Mouse (Mus musculus): ENCODE data around the gene Olfr1513. TPM values are rescaled to one million over a fixed set of nuclear protein-coding genes. Genes with fewer than 3 reads are reported as not detected.
A peak's percentile ranks its signal among the peaks of the same experiment; 100 is the strongest.
"Not testable (repeated sequence)": the region's sequence is repeated elsewhere in the genome, so short reads cannot be mapped to it uniquely, and the experiment has no call there.

Gene Olfr1513
- not detected for total RNA-seq (2022)

DNA sequence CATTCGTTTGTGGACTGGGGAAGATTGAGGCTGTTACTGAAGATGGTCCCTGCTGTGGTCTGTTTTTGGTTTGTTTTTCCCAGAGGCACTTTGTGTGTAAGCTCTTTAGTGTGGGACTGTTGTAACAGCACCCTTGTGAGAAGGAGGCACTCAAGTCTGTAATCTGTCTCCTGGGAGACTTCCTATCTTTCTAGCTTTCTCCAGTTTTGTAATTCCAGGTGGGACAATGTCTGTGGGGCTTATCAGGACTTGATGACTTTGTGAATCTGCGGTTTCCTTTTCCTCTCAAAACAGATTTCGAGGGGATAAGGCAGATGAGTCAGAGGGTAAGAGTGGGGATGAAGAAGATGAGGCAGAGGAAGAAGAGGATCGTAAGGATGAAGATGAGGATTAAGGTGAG lies at the start of gene Olfr1513:
Gene Olfr1513, minus strand, starts transcription at position 101 of the 400 bp plus-strand sequence.
- DNase-seq: no peak

DNA sequence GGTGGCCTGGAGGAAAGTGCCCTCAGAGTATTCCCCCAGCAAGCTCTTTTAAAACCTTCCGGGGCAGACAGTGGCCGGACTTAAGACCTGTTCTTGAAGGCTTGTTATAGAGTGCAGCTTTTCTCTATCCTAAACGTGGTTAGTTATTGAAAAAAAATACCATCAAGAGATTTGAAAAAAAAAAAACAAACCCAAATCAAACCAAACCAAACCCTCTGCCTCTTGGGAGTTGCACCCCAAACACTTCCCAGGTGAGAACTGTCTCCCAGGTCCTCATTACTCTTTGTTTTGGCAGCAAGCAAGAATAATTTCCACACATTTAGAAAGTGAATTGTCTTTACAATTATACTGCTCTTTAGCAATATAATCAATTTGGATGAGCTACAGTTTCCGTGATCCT lies 41.1 kb upstream of the Olfr1513 start, which contains the start of gene Olfr1511:
Gene Olfr1511, minus strand, starts transcription at position 101 of the 400 bp plus-strand sequence.
- no peak for DNase-seq

DNA sequence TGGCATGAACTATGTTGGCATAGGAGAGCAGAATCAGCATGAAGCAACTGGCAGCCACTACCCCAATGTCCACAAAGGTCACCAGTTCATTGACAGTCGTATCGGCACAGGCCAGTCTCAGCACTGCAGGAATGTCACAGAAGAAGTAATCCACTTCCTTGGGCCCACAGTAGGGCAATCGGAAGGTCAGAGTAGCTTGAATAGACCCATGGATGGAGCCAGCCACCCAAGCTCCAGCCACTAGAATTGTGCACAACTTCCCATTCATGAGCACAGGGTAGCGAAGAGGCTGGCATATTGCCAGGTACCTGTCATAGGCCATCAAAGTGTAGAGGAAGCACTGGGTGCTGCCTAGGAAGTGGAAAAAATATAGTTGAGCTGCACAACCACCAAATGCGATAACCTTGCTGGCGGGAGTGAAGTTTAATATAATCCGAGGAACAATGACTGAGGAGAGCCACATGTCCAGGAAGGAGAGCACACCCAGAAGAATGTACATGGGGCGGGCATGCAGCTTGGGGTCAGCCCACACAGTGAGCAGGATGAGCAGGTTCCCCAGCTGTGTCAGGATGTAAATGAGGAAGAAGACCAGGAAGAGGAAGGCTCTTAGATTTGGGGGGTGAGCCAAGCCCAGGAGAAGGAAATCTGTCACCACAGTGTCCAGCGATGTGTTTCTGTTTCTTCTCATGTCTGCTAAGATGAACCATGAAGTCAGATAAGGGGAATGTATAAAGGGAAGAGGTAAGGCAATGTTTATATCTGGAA lies 34.1 kb upstream of the Olfr1513 start:
- not testable (repeated sequence) for DNase-seq

DNA sequence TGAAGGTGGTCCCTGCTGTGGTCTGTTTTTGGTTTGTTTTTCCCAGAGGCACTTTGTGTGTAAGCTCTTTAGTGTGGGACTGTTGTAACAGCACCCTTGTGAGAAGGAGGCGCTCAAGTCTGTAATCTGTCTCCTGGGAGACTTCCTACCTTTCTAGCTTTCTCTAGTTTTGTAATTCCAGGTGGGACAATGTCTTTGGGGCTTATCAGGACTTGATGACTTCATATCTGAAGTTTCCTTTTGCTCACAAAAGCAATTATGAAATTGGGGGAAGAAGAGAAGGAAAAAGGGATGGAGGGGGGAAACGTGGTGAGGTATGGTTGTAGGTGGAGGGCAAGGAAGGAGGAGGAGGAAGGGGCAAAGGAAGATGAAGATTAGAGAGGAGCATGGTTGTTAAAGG lies 22.9 kb upstream of the Olfr1513 start, which contains the start of gene Olfr1512:
Gene Olfr1512, minus strand, starts transcription at position 101 of the 400 bp plus-strand sequence.
- DNase-seq: no peak

DNA sequence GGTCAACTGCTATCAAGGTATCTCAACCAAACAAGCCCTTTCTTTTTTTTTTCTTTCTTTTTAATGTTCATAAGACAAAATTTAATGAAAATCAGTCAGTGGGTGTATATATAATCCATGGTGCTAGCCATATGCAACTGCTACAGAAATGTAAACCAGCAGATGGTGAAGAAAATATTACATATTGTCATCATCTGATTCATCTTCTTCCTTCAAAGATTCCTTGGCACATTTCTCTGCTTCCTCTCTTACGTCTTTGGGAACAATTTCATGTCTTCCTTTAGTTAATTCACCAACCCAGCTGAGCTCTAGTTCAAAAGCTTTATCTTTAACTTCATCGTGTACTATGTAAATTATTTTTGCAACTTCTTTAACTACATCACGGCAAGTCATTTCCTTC lies 12.5 kb upstream of the Olfr1513 start:
- no peak for DNase-seq

DNA sequence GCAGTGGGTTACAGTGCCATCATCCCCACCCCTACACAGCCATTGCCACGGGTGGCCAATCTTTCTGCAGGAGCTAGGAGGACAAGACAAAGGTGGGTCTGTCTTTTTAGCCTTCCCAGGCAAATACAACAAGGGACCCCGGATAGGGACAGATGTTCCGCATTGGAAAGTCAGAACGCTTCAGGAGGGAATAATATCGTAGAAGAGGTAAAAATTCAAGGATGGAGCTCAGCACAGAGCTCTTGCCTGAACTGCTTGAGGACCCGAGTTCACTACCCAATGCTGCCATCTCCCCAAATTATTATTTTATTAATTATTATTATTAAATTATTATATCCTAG lies 16.7 kb downstream of the Olfr1513 start:
- no peak for DNase-seq

DNA sequence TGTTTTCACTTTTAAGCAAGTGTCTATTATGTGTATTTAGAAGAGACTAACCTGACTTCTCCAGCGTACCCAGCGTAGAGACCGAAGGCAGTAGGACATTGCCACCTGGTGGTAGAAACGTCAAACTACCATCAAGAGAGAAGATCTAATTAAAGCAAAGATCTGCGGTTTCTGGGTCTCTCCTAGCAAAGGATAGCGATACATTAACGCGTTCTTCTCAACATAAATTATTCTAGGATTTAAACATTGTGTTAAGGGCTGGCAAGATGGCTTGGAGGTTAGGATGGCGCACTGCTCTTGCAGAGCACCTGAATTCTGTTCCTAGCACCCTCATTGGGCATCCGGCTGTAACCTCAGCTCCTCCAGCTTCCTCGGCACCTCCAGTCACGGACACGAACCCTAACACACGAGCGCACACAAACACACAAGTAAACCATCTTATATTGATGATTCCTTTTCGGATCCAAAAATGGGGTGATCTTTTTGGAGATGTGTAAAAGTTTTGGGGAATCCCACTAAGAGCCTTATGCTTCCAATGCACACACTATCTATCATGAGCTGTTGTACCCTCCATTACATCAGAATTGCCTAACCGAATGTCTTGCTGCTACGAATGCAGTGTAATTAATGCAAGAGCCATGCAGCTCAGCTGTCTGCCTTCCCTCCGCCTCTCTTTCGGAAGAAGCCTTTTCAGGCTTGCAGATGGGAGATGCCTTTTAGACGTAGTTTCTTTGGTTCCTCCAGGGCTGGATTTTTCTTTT lies 17.3 kb downstream of the Olfr1513 start:
- DNase-seq: no peak

DNA sequence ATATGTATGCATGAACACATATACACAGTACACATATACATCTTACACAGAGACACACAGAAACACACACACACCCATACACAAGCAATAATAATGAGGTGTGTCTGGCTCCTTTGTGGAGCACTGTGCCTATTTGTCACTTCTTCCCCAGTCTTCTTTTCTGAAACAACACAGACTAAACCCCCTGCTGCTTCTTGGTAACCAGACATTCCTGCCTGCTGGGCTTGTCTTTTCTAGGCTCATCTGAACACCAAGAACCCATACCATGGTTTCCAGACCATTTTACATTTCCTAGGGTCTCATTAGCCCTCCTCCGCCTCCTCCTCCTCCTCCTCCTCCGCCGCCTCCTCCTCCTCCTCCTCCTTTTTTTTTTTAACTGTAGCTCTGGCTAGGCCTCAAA lies 24.0 kb downstream of the Olfr1513 start:
- DNase-seq: no peak

DNA sequence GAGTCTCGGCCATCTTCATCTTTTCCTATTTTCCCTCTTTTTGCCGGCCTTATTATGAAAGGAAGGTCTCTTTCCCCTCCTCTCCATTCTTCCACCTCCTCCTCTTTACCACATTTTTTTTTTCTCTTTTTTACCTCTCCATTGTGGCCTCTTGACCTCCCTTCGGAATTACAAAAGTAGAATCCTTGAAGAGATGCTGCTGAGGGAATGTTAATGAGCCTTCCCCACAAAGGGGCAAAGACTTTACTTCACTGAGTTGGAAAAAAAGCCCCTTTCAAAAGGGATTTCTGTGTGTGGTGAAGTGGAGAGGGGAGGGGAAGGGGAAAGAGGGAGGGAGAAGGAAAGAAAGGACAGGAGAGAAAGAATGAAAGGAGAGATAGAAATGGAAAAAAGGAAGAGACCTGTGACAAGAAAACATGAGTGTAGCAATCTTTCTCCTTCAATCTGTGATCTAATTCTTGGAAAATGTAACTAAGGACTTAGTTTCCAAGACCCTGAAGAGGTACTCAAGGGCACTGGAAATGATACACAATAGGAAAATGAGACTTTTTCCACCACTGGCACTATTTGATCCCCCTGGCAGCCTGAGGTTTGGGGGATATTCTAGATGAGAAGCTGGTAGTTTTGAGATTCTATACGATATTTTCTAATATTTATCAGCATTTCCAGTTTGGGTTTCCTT lies 25.0 kb downstream of the Olfr1513 start:
- DNase-seq: no peak

DNA sequence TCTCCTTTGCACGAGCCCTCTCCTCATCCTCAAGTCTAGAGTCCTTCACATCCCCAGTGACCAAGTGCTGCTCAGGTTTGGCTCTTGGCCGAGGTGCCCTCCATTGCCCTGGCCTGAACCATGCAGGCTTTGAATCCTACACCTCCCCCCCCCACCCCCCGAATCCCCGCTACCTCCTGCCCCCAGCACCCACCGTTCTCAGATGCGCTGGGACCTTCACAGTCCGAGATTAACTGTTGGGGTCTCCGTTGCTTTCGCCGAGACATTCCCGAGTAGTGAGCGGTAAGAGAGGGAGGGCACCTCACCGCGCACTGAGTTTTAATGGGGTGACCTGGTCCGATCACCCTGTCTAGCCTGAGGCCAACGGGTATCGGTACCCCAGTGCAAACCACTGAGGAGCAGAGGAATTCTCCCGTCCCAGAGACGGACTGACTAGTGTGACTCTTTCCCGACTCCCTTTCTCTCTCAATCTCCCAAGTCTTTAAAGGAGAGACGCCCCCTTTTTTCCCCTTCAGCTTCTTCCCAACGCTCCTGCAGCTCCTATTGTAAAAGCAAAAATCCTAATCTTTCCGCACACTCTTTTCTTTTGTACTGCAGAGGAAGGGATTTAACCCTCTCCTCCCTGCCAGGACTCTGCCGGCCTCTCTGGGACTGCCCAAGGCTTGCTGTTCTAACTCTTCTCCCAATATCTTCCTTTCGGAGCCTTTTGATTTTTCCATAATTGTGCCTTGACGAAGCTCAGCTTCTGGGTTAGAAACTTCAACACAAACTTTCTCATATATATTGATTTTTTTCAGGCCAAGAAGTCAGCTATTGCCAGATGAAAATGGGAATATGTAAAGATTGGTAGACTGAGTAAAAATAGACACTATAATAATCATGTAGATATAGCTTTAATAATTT lies 28.0 kb downstream of the Olfr1513 start, which contains the start of gene Sall2:
Gene Sall2, minus strand, starts transcription at position 853 of the 903 bp plus-strand sequence.
- no peak for DNase-seq

DNA sequence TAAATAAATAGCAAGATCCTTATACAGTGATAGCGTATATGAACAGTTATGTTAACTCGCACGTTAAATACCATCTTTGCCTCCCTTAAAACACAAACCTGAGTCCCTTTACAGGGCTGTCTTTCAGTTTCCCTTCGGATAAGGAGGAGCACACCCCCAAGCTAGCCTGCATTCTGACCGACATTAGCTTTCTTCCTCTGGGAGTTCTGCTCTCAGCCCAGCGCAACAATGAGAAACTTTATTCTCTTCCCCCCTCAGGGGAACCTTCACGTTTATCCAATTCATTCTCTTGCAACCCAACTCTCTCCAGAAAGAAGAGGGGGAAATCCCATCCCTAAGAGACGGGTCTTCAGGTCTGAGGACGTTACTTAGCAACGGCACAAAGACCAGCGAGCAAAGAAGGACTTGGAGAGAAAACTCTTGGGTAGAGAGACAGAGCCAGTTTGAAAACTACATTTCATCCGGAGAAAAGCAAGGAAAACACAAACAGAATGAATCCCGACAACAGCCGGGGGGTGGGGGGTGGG lies 28.8 kb downstream of the Olfr1513 start:
- no peak for DNase-seq

DNA sequence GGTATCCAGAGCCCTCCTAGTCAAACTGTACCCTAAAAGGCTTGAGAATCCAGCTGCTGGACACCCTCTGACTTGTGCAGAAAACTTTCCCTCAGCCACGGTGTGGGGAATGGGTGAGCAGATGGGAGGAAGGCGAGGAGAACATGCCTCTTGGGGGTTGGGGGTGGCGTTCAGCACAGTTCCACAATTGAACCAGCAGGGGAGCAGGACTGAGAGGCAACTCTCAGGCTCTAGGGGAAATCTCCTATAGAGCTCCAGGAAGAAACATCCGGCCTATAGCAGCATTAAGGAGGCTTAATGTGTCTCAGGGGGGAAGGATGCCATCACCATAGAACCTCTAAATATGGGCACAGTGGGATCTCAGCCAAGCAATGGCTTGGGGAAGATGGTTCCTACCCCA lies 30.3 kb downstream of the Olfr1513 start:
- DNase-seq: no peak

DNA sequence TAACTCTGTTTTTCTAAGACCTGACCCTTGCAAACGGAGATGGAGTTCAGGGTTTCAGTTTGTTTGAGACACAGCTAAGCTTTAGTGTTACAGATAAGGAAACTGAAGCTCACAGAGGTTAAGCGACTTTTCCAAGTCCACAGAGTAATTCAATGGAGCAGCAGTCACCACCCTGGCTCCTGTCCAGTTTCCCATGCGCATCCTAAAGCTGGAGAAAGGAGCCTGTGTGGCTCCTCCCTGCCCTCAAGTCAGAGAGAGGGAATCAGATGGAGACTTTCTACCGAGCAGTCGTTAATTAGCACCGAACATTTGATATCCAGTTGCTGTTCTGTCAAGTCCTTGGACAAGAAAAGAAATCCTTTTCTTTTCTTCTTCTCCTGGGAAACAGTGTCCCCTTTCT lies 36.8 kb downstream of the Olfr1513 start:
- no peak for DNase-seq

DNA sequence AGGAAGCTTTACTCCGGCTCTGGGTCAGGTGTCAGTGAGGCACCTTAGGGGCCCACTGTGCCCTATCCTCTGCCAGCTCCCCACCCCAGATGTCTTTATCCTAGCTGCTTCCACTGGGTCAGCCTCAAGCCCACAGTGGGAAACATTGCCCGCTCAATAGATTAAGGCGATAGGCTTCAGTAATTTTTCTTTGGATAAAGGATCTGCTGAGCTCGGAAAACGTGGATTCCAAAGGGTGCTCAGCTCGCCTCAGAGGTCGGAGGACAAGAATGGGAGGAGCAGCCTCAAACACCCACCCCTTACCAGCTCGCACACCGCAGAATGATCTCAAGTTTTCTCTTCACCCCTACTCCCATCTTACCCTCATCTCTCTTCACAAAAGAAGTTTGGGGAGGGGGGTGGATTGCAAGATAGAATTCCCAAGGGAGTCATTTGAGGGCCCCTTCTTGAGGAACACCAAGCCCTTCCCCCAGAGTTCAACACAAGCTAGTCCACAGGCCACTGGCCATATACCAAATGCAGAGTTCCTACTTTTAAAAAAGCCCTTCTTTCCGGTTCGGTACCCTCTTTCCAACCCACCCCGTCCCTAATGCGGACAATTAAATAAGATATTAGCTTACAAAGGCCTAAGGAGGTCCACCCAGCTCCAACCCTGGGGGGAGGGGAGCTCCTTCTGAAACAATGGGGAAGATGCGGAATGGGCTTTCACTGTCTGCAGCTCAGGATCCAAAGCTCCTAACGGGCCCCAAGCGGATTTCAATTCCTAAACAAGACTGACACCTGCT lies 39.6 kb downstream of the Olfr1513 start:
- DNase-seq: no peak

DNA sequence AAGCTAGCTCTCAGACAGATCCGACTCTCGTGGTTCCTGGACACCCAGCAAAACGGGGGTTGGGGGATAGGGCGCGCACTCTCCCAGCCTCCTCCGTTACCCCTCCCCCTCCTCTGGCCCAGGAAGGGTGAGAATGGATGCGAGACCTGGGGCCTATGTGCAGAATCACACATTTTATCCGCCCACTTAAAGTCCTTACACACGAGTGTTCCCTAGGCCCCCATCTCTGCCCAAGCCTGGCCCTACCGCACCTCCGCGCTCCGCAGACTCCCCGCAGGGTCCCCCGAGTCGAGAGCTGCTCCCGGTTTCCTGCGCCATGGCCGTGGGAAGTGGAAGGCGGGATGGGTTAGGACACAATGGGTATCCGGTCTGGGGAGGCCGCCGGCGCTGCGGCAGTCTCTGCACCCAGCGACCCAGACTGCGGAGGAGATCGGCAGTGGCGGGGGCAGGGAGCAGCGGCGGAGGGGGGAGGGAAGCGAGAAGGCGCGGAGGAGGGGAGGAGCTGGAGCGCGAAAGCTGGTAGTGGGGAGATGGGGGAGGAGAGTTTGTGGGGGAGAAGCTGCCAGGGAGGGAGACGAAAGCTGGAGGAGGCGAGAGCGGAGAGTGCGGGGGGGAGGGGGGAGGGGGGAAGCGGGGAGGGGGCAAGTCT lies 40.3 kb downstream of the Olfr1513 start:
- DNase-seq: peak; percentile 35

DNA sequence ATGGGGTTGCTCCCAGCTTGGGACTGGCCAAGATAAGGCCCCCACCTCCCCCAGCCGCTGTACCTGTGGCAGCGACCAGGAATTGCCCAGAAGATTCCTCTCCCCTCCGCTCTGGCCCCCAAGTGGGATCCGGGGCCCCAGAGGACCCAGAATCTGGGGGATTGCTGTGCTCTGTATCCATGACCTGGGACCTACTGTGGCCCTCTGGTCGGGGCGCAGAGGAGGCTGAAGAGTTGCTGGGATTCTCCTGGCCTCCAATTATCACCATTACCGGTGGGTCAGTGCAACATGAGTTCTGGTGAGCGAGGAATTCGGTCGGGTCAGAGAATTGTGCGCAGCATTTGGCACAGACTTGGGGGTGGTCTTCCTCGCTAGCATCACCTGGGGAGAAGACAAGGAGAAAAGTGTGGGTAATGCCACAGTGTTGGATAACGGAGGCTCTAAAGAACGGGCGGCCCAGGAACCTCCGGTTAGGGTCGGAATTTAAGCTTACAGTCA lies 40.9 kb downstream of the Olfr1513 start:
- DNase-seq: no peak

DNA sequence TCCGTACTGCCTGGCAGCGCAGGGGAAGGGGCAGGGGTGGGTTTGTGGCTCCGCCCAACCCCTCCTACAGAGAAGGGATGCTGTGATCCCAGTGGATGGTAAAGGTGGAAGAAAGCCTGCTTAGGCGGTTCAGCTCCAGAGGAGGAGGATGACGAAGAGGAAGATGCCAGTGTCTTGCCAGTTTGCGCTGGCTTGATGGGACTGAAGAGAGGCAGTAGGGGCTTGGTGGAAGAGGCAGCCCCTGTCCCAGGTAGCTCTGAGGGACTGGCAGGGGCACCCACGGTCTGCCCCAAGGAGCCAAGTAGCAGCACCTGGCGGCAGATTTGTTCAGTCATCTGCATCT lies 41.4 kb downstream of the Olfr1513 start:
- DNase-seq: no peak

DNA sequence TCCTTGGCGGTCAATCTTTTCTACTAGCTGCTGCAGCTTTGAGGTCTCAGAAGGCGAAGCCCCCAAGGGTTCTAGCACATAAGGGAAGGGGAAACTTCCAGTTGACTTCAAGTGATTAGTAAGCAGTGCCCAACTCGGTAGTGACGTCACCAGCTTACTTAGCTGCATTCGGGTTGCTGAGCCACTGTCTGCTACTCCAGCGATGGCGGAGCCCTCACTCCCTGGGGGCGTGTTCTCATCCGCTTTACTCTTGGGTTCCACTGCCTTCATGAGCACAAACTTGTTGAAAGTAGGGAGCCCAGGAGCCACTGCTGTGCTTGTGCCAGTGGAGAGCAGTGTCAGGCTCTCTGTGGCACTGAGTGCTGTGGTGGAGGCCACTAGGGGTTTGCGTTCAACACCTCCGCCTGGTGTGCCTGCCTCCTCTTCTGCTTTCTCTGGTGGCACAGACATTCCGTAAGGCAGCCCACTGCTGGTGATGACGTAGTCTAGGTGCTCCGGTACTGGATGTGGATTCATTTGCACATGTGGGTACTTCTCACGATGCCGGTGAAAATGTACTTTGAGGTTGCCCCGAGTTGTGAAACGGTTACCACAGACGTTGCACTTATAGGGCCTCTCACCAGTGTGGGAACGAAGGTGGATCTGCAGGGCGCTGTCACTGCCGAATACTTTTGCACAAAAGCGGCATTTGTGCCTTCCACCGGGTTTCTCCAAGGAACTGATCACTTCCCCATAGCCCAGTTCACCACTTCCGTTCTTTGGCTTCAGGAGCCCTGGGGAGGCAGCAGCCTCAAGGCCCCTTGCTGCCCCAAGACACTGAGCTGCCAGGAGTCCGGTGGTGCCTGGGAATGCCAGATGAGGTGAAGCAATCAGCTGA lies 42.0 kb downstream of the Olfr1513 start:
- no peak for DNase-seq

DNA sequence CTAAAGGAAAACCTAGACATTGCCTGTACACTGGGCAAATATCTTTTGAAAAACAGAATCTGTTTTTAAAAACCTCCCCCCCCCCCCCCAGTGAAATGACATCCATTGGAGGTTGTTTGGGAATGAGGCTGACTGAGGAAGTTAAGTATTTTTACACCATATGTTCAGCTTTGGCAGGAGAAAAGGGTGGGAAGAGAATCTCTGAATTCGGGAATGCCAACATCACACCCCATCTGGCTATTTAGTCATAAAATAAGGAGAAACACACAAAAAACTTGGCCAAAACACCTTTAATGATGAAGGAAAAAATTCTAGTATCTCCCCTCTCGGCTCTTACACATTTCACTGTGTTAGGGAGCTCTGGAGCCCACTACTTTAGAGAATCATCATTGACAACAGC lies 45.3 kb downstream of the Olfr1513 start:
- DNase-seq: no peak
